ENCODE assay signal across 32 mouse cellular contexts in genomic region chr16:10385261-10385660, GRCm38 (mm10). TPM values are rescaled to one million over a fixed set of nuclear protein-coding genes. Genes with fewer than 3 reads are reported as not detected.
DNase-seq lines count a peak whose midpoint lies in the region; ATAC-seq lines count a peak whose summit lies in the region.
"Had no signal": no experiment of that assay in that cellular context is flagged by ENCODE, and none has a peak within 500 bp of the region (broad histone marks: within the 10 kb centered on the region; RNA-seq: fewer than 3 reads in every experiment).

No protein-coding gene starts in this region.

- peak overlapping the region; percentile 75 for H3K27ac ChIP-seq in embryonic facial prominence, embryonic 15.5 days (replicated peaks)
- H3K27ac ChIP-seq in embryonic facial prominence, embryonic 10.5 days (replicated peaks) = no peak overlapping the region
- peak overlapping the region; percentile 85; the same call in 1 of the 2 replicates for H3K27ac ChIP-seq in liver, embryonic 12.5 days
- H3K27ac ChIP-seq: embryonic facial prominence, embryonic 12.5 days; forebrain, embryonic 13.5 days; hindbrain, embryonic 14.5 days; limb, embryonic 13.5 days; midbrain, embryonic 15.5 days; neural tube, embryonic 15.5 days had no signal

- H3K4me2 ChIP-seq in embryonic facial prominence, embryonic 15.5 days (replicated peaks) = no peak overlapping the region
- H3K4me2 ChIP-seq in liver, embryonic 12.5 days = no peak overlapping the region
- H3K4me2 ChIP-seq: embryonic facial prominence, embryonic 12.5 days; forebrain, embryonic 13.5 days; heart, embryonic 12.5 days; hindbrain, embryonic 14.5 days; limb, embryonic 13.5 days; midbrain, embryonic 15.5 days; neural tube, embryonic 15.5 days had no signal

- WGBS in embryonic facial prominence, embryonic 15.5 days = 60% methylated on average over 12 of the region's 12 CpGs
- 85% methylated on average over 12 of the region's 12 CpGs for WGBS in embryonic facial prominence, embryonic 10.5 days
- 77% methylated on average over 12 of the region's 12 CpGs for WGBS in liver, embryonic 12.5 days (ENCODE audit: insufficient replicate concordance)

- no peak overlapping the region for H3K9ac ChIP-seq in embryonic facial prominence, embryonic 15.5 days
- H3K9ac ChIP-seq in liver, embryonic 12.5 days = peak overlapping the region; percentile 1; the same call in 1 of the 2 replicates
- H3K9ac ChIP-seq: embryonic facial prominence, embryonic 12.5 days; forebrain, embryonic 13.5 days; heart, embryonic 12.5 days; hindbrain, embryonic 14.5 days; limb, embryonic 13.5 days; midbrain, embryonic 15.5 days; neural tube, embryonic 15.5 days had no signal

- no peaks in the 10 kb centered on the region for H3K36me3 ChIP-seq in embryonic facial prominence, embryonic 15.5 days
- no peaks in the 10 kb centered on the region for H3K36me3 ChIP-seq in embryonic facial prominence, embryonic 10.5 days (replicated peaks)
- H3K36me3 ChIP-seq in liver, embryonic 12.5 days = no peaks in the 10 kb centered on the region
- H3K36me3 ChIP-seq: embryonic facial prominence, embryonic 12.5 days; heart, embryonic 12.5 days; limb, embryonic 13.5 days; midbrain, embryonic 15.5 days; neural tube, embryonic 15.5 days had no signal

- no peak overlapping the region for H3K4me3 ChIP-seq in embryonic facial prominence, embryonic 15.5 days (replicated peaks)
- no peak overlapping the region for H3K4me3 ChIP-seq in embryonic facial prominence, embryonic 10.5 days
- no peak overlapping the region for H3K4me3 ChIP-seq in liver, embryonic 12.5 days
- H3K4me3 ChIP-seq: embryonic facial prominence, embryonic 12.5 days; forebrain, embryonic 13.5 days; heart, embryonic 12.5 days; limb, embryonic 13.5 days; midbrain, embryonic 15.5 days; neural tube, embryonic 15.5 days had no signal

- H3K9me3 ChIP-seq in embryonic facial prominence, embryonic 15.5 days (replicated peaks) = no peaks in the 10 kb centered on the region
- H3K9me3 ChIP-seq in embryonic facial prominence, embryonic 10.5 days = no peaks in the 10 kb centered on the region
- no peaks in the 10 kb centered on the region for H3K9me3 ChIP-seq in liver, embryonic 12.5 days (replicated peaks)
- H3K9me3 ChIP-seq: embryonic facial prominence, embryonic 12.5 days; forebrain, embryonic 13.5 days; heart, embryonic 12.5 days; limb, embryonic 13.5 days; midbrain, embryonic 15.5 days; neural tube, embryonic 15.5 days had no signal

- ATAC-seq in embryonic facial prominence, embryonic 15.5 days (ENCODE audit: insufficient number of reproducible peaks, low FRiP score, low TSS enrichment, low read depth) = no peak
- ATAC-seq in liver, embryonic 12.5 days = no peak
- ATAC-seq in erythroid progenitor cell, adult 5-6 weeks (replicated peaks; ENCODE audit: low FRiP score, poor library complexity, severe bottlenecking) = no peak
- ATAC-seq: forebrain, embryonic 13.5 days; intestine, postnatal 0 days; midbrain, embryonic 15.5 days; Patski had no signal

- no peak for DNase-seq in embryonic facial prominence, embryonic 10.5 days (ENCODE audit: low spot score)
- DNase-seq in liver = no peak
- peak; percentile 41 to 46 for DNase-seq in urinary bladder, adult 18-20 months (ENCODE audit: low spot score in 2 of 2)
- no peak for DNase-seq in urinary bladder, postnatal 4 days (ENCODE audit: low spot score in 2 of 2)
- DNase-seq in urinary bladder, postnatal 25 days (ENCODE audit: low spot score) = peak; percentile 39
- DNase-seq: adrenal gland, postnatal 10 days; cerebellum, adult 11 months; cerebellum, adult 9-10 months; cerebellum, postnatal 36 days; gastrocnemius, postnatal 10 days; heart, postnatal 10 days; kidney, adult 9 months; kidney, postnatal 10 days; lung, postnatal 14 days; retina, postnatal 1 day; right cerebral cortex, postnatal 25 days had no signal

- H3K4me1 ChIP-seq in embryonic facial prominence, embryonic 15.5 days = peaks cover 15% of the 10 kb centered on the region
- H3K4me1 ChIP-seq in embryonic facial prominence, embryonic 10.5 days = 0 out of 2 replicates have a peak, but pooled peaks cover 3% of the 10 kb centered on the region
- peaks cover 44% of the 10 kb centered on the region for H3K4me1 ChIP-seq in liver, embryonic 12.5 days
- H3K4me1 ChIP-seq: embryonic facial prominence, embryonic 12.5 days; forebrain, embryonic 13.5 days; heart, embryonic 12.5 days; limb, embryonic 13.5 days; midbrain, embryonic 15.5 days; neural tube, embryonic 15.5 days had no signal

- no peaks in the 10 kb centered on the region for H3K27me3 ChIP-seq in embryonic facial prominence, embryonic 15.5 days
- 0 out of 2 replicates have a peak, but pooled peaks cover 7% of the 10 kb centered on the region for H3K27me3 ChIP-seq in embryonic facial prominence, embryonic 10.5 days (replicated peaks; ENCODE audit: low read depth, poor library complexity, severe bottlenecking)
- H3K27me3 ChIP-seq in liver, embryonic 12.5 days (replicated peaks) = peaks cover 17% of the 10 kb centered on the region; the same call in 1 of the 2 replicates
- H3K27me3 ChIP-seq: forebrain, embryonic 13.5 days; heart, embryonic 12.5 days; midbrain, embryonic 15.5 days; neural tube, embryonic 15.5 days had no signal

RNA-seq across cellular contexts. Expression of gene Tekt5, which starts 10.0 kb away (rescaled TPM):
- polyA plus RNA-seq in embryonic facial prominence, embryonic 15.5 days (2015; fragmentation: Nextera tagmentation; extraction: Ambion mirVana) = 2.6 and 2.9 TPM in 2 replicates
- 0.07 TPM in 1 of 2 replicates, not detected in the other for polyA plus RNA-seq in embryonic facial prominence, embryonic 10.5 days (2016; fragmentation: Nextera tagmentation; extraction: Ambion mirVana)
- 0.08 TPM in 1 of 2 replicates, not detected in the other for polyA plus RNA-seq in liver, embryonic 12.5 days (2016; fragmentation: Nextera tagmentation; extraction: Ambion mirVana)
- 0.84 TPM in 1 of 2 replicates, not detected in the other for total RNA-seq in erythroid progenitor cell, adult 5-6 weeks (2015; ENCODE audit: low replicate concordance)
- not detected in 2 replicates for total RNA-seq in erythroid progenitor cell, adult 5-6 weeks (2017; ENCODE audit: low replicate concordance)
- total RNA-seq: CH12.LX; granulocyte monocyte progenitor cell, adult 5-6 weeks; hematopoietic stem cell, adult 5-6 weeks had no signal
- polyA plus RNA-seq: C2C12; embryonic facial prominence, embryonic 12.5 days; Patski had no signal

RNA-seq across cellular contexts. Expression of gene Nubp1, which starts 26.5 kb away (rescaled TPM):
- 47.1 and 54.7 TPM in 2 replicates for polyA plus RNA-seq in embryonic facial prominence, embryonic 15.5 days (2015; fragmentation: Nextera tagmentation; extraction: Ambion mirVana)
- polyA plus RNA-seq in embryonic facial prominence, embryonic 10.5 days (2016; fragmentation: Nextera tagmentation; extraction: Ambion mirVana) = 88.3 and 89.9 TPM in 2 replicates
- 49.4 and 52.0 TPM in 2 replicates for polyA plus RNA-seq in liver, embryonic 12.5 days (2016; fragmentation: Nextera tagmentation; extraction: Ambion mirVana)
- total RNA-seq in erythroid progenitor cell, adult 5-6 weeks (2015; ENCODE audit: low replicate concordance) = 12.6 and 21.4 TPM in 2 replicates
- 11.4 and 20.5 TPM in 2 replicates for total RNA-seq in erythroid progenitor cell, adult 5-6 weeks (2017; ENCODE audit: low replicate concordance)

Comparison
In these comparisons a context has a peak if more than half of its experiments do, and no peak if none do; other contexts are left out.
1. DNase-seq: peak in urinary bladder, adult 18-20 months (2 of 2) and urinary bladder, postnatal 25 days (single experiment); none in embryonic facial prominence, embryonic 10.5 days (single experiment), liver (single experiment) and urinary bladder, postnatal 4 days (0 of 2).